Mouse (Mus musculus): ENCODE data around the gene Fcho2.

Fcho2 gene

GRCm38 (mm10) chr13:98680470-98681060 is 134.7 kb downstream of the Fcho2 start:
- in situ Hi-C loops (cut with MboI, MseI), result loop anchor here (25.0 kb wide), 1 partner anchor 293 kb away; no protein-coding TSS in a partner anchor

GRCm38 (mm10) chr13:98679631-98680041 is 135.6 kb downstream of the Fcho2 start:
- in situ Hi-C loops (cut with MboI, MseI), result loop anchor here (25.0 kb wide), 1 partner anchor 292 kb away; no protein-coding TSS in a partner anchor

- in situ Hi-C loops (cut with MboI, MseI), result loop anchor here (25.0 kb wide), 1 partner anchor 292 kb away; no protein-coding TSS in a partner anchor
Measured at GRCm38 (mm10) chr13:98679230-98679629, 136.0 kb downstream of the Fcho2 start.

GRCm38 (mm10) chr13:98673922-98674321 is 141.3 kb downstream of the Fcho2 start:
- in situ Hi-C loops (cut with MboI, MseI), result no loop called here
